Comparison of ENCODE assay signal across 10 mouse cellular contexts in genomic region chr13:41238805-41239130, GRCm38 (mm10). TPM values are rescaled to one million over a fixed set of nuclear protein-coding genes. Genes with fewer than 3 reads are reported as not detected.
DNase-seq lines count a peak whose midpoint lies in the region; ATAC-seq and TF ChIP-seq lines count a peak whose summit lies in the region.
"Had no signal": no experiment of that assay in that cellular context is flagged by ENCODE, and none has a peak within 500 bp of the region (broad histone marks: within the 10 kb centered on the region; RNA-seq: fewer than 3 reads in every experiment).

No protein-coding gene starts in this region.

- TF ChIP-seq POLR2A in limb, embryonic 14.5 days (IDR thresholded peaks at IDR 0.05; ENCODE audit: borderline replicate concordance, extremely low read depth, insufficient read depth, insufficient read length), result no peak

- no peak overlapping the region for H3K4me2 ChIP-seq in embryonic facial prominence, embryonic 11.5 days (ENCODE audit: low read depth, low read length)
- H3K4me2 ChIP-seq in limb, embryonic 14.5 days (replicated peaks; ENCODE audit: low read depth, low read length, severe bottlenecking), result no peak overlapping the region
- H3K4me2 ChIP-seq: neural tube, embryonic 12.5 days had no signal

- no peak overlapping the region for H3K9ac ChIP-seq in embryonic facial prominence, embryonic 11.5 days (replicated peaks; ENCODE audit: low read length)
- no peak overlapping the region for H3K9ac ChIP-seq in limb, embryonic 14.5 days (ENCODE audit: low read depth, low read length, severe bottlenecking)
- H3K9ac ChIP-seq: neural tube, embryonic 12.5 days had no signal

- ATAC-seq in embryonic facial prominence, embryonic 11.5 days (replicated peaks; ENCODE audit: insufficient number of reproducible peaks, low FRiP score, low TSS enrichment, low read depth), result no peak
- no peak for ATAC-seq in limb, embryonic 14.5 days (ENCODE audit: low FRiP score, low read depth)
- peak; percentile 77 for ATAC-seq in megakaryocyte, adult 5-6 weeks (ENCODE audit: poor library complexity, severe bottlenecking)

- H3K36me3 ChIP-seq in embryonic facial prominence, embryonic 11.5 days (replicated peaks; ENCODE audit: control insufficient read depth, insufficient read depth, low read depth, low read length), result no peaks in the 10 kb centered on the region
- H3K36me3 ChIP-seq in embryonic facial prominence, embryonic 10.5 days (replicated peaks), result no peaks in the 10 kb centered on the region
- no peaks in the 10 kb centered on the region for H3K36me3 ChIP-seq in limb, embryonic 14.5 days (ENCODE audit: control insufficient read depth, insufficient read depth, low read length)
- no peaks in the 10 kb centered on the region for H3K36me3 ChIP-seq in limb, embryonic 10.5 days
- H3K36me3 ChIP-seq: neural tube, embryonic 12.5 days had no signal

- no peak overlapping the region for H3K27ac ChIP-seq in embryonic facial prominence, embryonic 11.5 days (replicated peaks; ENCODE audit: low read depth, low read length)
- H3K27ac ChIP-seq in embryonic facial prominence, embryonic 10.5 days (replicated peaks), result no peak overlapping the region
- H3K27ac ChIP-seq in limb, embryonic 14.5 days (replicated peaks; ENCODE audit: low read depth, low read length), result no peak overlapping the region
- H3K27ac ChIP-seq in limb, embryonic 10.5 days, result no peak overlapping the region
- H3K27ac ChIP-seq: neural tube, embryonic 12.5 days had no signal

- no peak overlapping the region for H3K4me3 ChIP-seq in embryonic facial prominence, embryonic 11.5 days (ENCODE audit: low read depth, low read length)
- no peak overlapping the region for H3K4me3 ChIP-seq in embryonic facial prominence, embryonic 10.5 days
- no peak overlapping the region for H3K4me3 ChIP-seq in limb, embryonic 14.5 days (replicated peaks; ENCODE audit: low read length)
- no peak overlapping the region for H3K4me3 ChIP-seq in limb, embryonic 10.5 days
- H3K4me3 ChIP-seq: neural tube, embryonic 12.5 days had no signal

- DNase-seq in embryonic facial prominence, embryonic 11.5 days (ENCODE audit: low spot score), result peak; percentile 76
- DNase-seq in embryonic facial prominence, embryonic 10.5 days (ENCODE audit: low spot score), result no peak
- peak; percentile 63 for DNase-seq in limb, embryonic 14.5 days (ENCODE audit: low spot score)
- DNase-seq in limb, embryonic 10.5 days (ENCODE audit: low spot score), result no peak
- DNase-seq in adipocyte (ENCODE audit: low spot score), result peak; percentile 73
- no peak for DNase-seq in urinary bladder, postnatal 10 days (ENCODE audit: low spot score)
- no peak for DNase-seq in spleen, postnatal 4 days (ENCODE audit: low spot score in 2 of 2)

- H3K27me3 ChIP-seq in embryonic facial prominence, embryonic 11.5 days (ENCODE audit: control insufficient read depth, insufficient read depth, low read length), result no peaks in the 10 kb centered on the region
- H3K27me3 ChIP-seq in embryonic facial prominence, embryonic 10.5 days (replicated peaks; ENCODE audit: low read depth, poor library complexity, severe bottlenecking), result peaks cover 4% of the 10 kb centered on the region; the same call in 1 of the 2 replicates
- no peaks in the 10 kb centered on the region for H3K27me3 ChIP-seq in limb, embryonic 14.5 days (ENCODE audit: control insufficient read depth, insufficient read depth, low read length)
- peaks cover 5% of the 10 kb centered on the region; the same call in 1 of the 2 replicates for H3K27me3 ChIP-seq in limb, embryonic 10.5 days (ENCODE audit: low read depth, poor library complexity, severe bottlenecking)
- H3K27me3 ChIP-seq: neural tube, embryonic 12.5 days had no signal

- no peaks in the 10 kb centered on the region for H3K9me3 ChIP-seq in embryonic facial prominence, embryonic 11.5 days (replicated peaks; ENCODE audit: control insufficient read depth, low read length)
- no peaks in the 10 kb centered on the region for H3K9me3 ChIP-seq in embryonic facial prominence, embryonic 10.5 days
- no peaks in the 10 kb centered on the region for H3K9me3 ChIP-seq in limb, embryonic 14.5 days (ENCODE audit: control insufficient read depth, low read length)
- H3K9me3 ChIP-seq in limb, embryonic 10.5 days (replicated peaks), result no peaks in the 10 kb centered on the region
- H3K9me3 ChIP-seq: neural tube, embryonic 12.5 days had no signal

- WGBS in embryonic facial prominence, embryonic 11.5 days, result 14% methylated on average over 5 of the region's 5 CpGs
- 14% methylated on average over 5 of the region's 5 CpGs for WGBS in embryonic facial prominence, embryonic 10.5 days
- WGBS in limb, embryonic 14.5 days, result 14% methylated on average over 5 of the region's 5 CpGs
- 20% methylated on average over 5 of the region's 5 CpGs for WGBS in limb, embryonic 10.5 days

- no peaks in the 10 kb centered on the region for H3K4me1 ChIP-seq in embryonic facial prominence, embryonic 11.5 days (ENCODE audit: control insufficient read depth, insufficient read depth, low read length)
- H3K4me1 ChIP-seq in embryonic facial prominence, embryonic 10.5 days, result no peaks in the 10 kb centered on the region
- no peaks in the 10 kb centered on the region for H3K4me1 ChIP-seq in limb, embryonic 14.5 days (ENCODE audit: control insufficient read depth, insufficient read depth, low read length)
- no peaks in the 10 kb centered on the region for H3K4me1 ChIP-seq in limb, embryonic 10.5 days
- H3K4me1 ChIP-seq: neural tube, embryonic 12.5 days had no signal

RNA-seq across cellular contexts. Expression of gene Smim13, which starts 10.9 kb away (rescaled TPM):
- polyA plus RNA-seq in embryonic facial prominence, embryonic 11.5 days (2014; fragmentation: Nextera tagmentation; extraction: Ambion mirVana), result 15.1 and 15.3 TPM in 2 replicates
- polyA plus RNA-seq in embryonic facial prominence, embryonic 10.5 days (2016; fragmentation: Nextera tagmentation; extraction: Ambion mirVana), result 11.3 and 12.1 TPM in 2 replicates
- polyA plus RNA-seq in limb, embryonic 14.5 days (2012; rRNA removed), result 12.3 and 13.4 TPM in 2 replicates
- 15.8 and 17.3 TPM in 2 replicates for polyA plus RNA-seq in limb, embryonic 14.5 days (2014; fragmentation: Nextera tagmentation; extraction: Ambion mirVana)
- polyA plus RNA-seq in limb, embryonic 10.5 days (2016; fragmentation: Nextera tagmentation; extraction: Ambion mirVana), result 11.6 and 11.8 TPM in 2 replicates
- total RNA-seq in megakaryocyte, adult 5-6 weeks (2015), result 8.8 and 12.4 TPM in 2 replicates
- total RNA-seq in megakaryocyte, adult 5-6 weeks (2017), result 8.5 and 9.9 TPM in 2 replicates

RNA-seq across cellular contexts. Expression of gene Elovl2, which starts 18.6 kb away (rescaled TPM):
- polyA plus RNA-seq in embryonic facial prominence, embryonic 11.5 days (2014; fragmentation: Nextera tagmentation; extraction: Ambion mirVana), result 22.7 and 24.1 TPM in 2 replicates
- polyA plus RNA-seq in embryonic facial prominence, embryonic 10.5 days (2016; fragmentation: Nextera tagmentation; extraction: Ambion mirVana), result 27.5 and 34.1 TPM in 2 replicates
- 2.3 and 2.7 TPM in 2 replicates for polyA plus RNA-seq in limb, embryonic 14.5 days (2012; rRNA removed)
- polyA plus RNA-seq in limb, embryonic 14.5 days (2014; fragmentation: Nextera tagmentation; extraction: Ambion mirVana), result 2.5 and 3.7 TPM in 2 replicates
- polyA plus RNA-seq in limb, embryonic 10.5 days (2016; fragmentation: Nextera tagmentation; extraction: Ambion mirVana), result 22.9 and 29.2 TPM in 2 replicates
- not detected in 2 replicates for total RNA-seq in megakaryocyte, adult 5-6 weeks (2015)
- total RNA-seq in megakaryocyte, adult 5-6 weeks (2017), result not detected in 2 replicates

RNA-seq across cellular contexts. Expression of gene Gm17364, which starts 35.0 kb away (rescaled TPM):
- not detected in 2 replicates for polyA plus RNA-seq in embryonic facial prominence, embryonic 11.5 days (2014; fragmentation: Nextera tagmentation; extraction: Ambion mirVana)
- polyA plus RNA-seq in embryonic facial prominence, embryonic 10.5 days (2016; fragmentation: Nextera tagmentation; extraction: Ambion mirVana), result not detected in 2 replicates
- not detected in 2 replicates for polyA plus RNA-seq in limb, embryonic 14.5 days (2012; rRNA removed)
- polyA plus RNA-seq in limb, embryonic 14.5 days (2014; fragmentation: Nextera tagmentation; extraction: Ambion mirVana), result not detected in 2 replicates
- polyA plus RNA-seq in limb, embryonic 10.5 days (2016; fragmentation: Nextera tagmentation; extraction: Ambion mirVana), result not detected in 2 replicates
- total RNA-seq in megakaryocyte, adult 5-6 weeks (2015), result not detected in 2 replicates
- total RNA-seq in megakaryocyte, adult 5-6 weeks (2017), result not detected in 2 replicates
- total RNA-seq: hematopoietic stem cell, adult 5-6 weeks had no signal
- polyA plus RNA-seq: neural tube, embryonic 12.5 days had no signal

Comparison
In these comparisons a context has a peak if more than half of its experiments do, and no peak if none do; other contexts are left out.
1. DNase-seq: peak in embryonic facial prominence, embryonic 11.5 days (single experiment), limb, embryonic 14.5 days (single experiment) and adipocyte (single experiment); none in embryonic facial prominence, embryonic 10.5 days (single experiment), limb, embryonic 10.5 days (single experiment), urinary bladder, postnatal 10 days (single experiment) and spleen, postnatal 4 days (0 of 2).